Mouse (Mus musculus): ENCODE data around the gene Tcf15. TPM values are rescaled to one million over a fixed set of nuclear protein-coding genes. Genes with fewer than 3 reads are reported as not detected.

Gene Tcf15
- polyA plus RNA-seq, 1 experiment: 0.56 TPM

GRCm38 (mm10) chr2:152140941-152141340 lies 2.4 kb upstream of the Tcf15 start:
- no peak for DNase-seq (ENCODE audit: low read depth in 1 of 2, low spot score in 2 of 2)
- no peaks in the 10 kb centered on the region for H3K36me3 ChIP-seq (ENCODE audit: control insufficient read depth, insufficient read depth, low read length)
- no peak overlapping the region for H3K4me3 ChIP-seq (ENCODE audit: extremely low read depth, insufficient read depth, insufficient read length)
- H3K4me1 ChIP-seq (ENCODE audit: control insufficient read depth, insufficient read depth, insufficient read length): peaks cover 4% of the 10 kb centered on the region
- peaks cover 4% of the 10 kb centered on the region; the same call in 1 of the 2 replicates for H3K27me3 ChIP-seq (ENCODE audit: control insufficient read depth, insufficient read depth, low read length)
- WGBS: 84% methylated on average over 11 of the region's 11 CpGs
- no peak overlapping the region for H3K27ac ChIP-seq (ENCODE audit: insufficient read depth, low read length)
- no peak for TF ChIP-seq CTCF (IDR thresholded peaks at IDR 0.05; ENCODE audit: extremely low read depth, insufficient read depth, insufficient read length, insufficient replicate concordance)
- no peak for TF ChIP-seq POLR2A (IDR thresholded peaks at IDR 0.05; ENCODE audit: low read depth, low read length)

- WGBS: 70% methylated on average over 1 of the region's 1 CpGs
- H3K27ac ChIP-seq (ENCODE audit: insufficient read depth, low read length): no peak overlapping the region
- H3K36me3 ChIP-seq (ENCODE audit: control insufficient read depth, insufficient read depth, low read length): no peaks in the 10 kb centered on the region
- peaks cover 4% of the 10 kb centered on the region for H3K4me1 ChIP-seq (ENCODE audit: control insufficient read depth, insufficient read depth, insufficient read length)
- TF ChIP-seq CTCF (IDR thresholded peaks at IDR 0.05; ENCODE audit: extremely low read depth, insufficient read depth, insufficient read length, insufficient replicate concordance): no peak
- TF ChIP-seq POLR2A (IDR thresholded peaks at IDR 0.05; ENCODE audit: low read depth, low read length): no peak
- H3K27me3 ChIP-seq (ENCODE audit: control insufficient read depth, insufficient read depth, low read length): peaks cover 4% of the 10 kb centered on the region; the same call in 1 of the 2 replicates
- no peak overlapping the region for H3K4me3 ChIP-seq (ENCODE audit: extremely low read depth, insufficient read depth, insufficient read length)
- no peak for DNase-seq (ENCODE audit: low read depth in 1 of 2, low spot score in 2 of 2)
Measured at GRCm38 (mm10) chr2:152141491-152141890, 1.9 kb upstream of the Tcf15 start.

GRCm38 (mm10) chr2:152142046-152142445 lies 1.3 kb upstream of the Tcf15 start:
- 8% methylated on average over 13 of the region's 13 CpGs for WGBS
- Histone ChIP-seq H3K27ac (ENCODE audit: insufficient read depth, low read length) (no peak overlapping the region), H3K36me3 (ENCODE audit: control insufficient read depth, insufficient read depth, low read length) (no peaks in the 10 kb centered on the region), H3K27me3 (ENCODE audit: control insufficient read depth, insufficient read depth, low read length) (peaks cover 4% of the 10 kb centered on the region; the same call in 1 of the 2 replicates), H3K4me1 (ENCODE audit: control insufficient read depth, insufficient read depth, insufficient read length) (peaks cover 4% of the 10 kb centered on the region), H3K4me3 (ENCODE audit: extremely low read depth, insufficient read depth, insufficient read length) (peak overlapping the region; percentile 17; the same call in 1 of the 2 replicates)
- no peak for TF ChIP-seq POLR2A (IDR thresholded peaks at IDR 0.05; ENCODE audit: low read depth, low read length)
- no peak for TF ChIP-seq CTCF (IDR thresholded peaks at IDR 0.05; ENCODE audit: extremely low read depth, insufficient read depth, insufficient read length, insufficient replicate concordance)
- DNase-seq (ENCODE audit: low read depth in 1 of 2, low spot score in 2 of 2): no peak

DNA sequence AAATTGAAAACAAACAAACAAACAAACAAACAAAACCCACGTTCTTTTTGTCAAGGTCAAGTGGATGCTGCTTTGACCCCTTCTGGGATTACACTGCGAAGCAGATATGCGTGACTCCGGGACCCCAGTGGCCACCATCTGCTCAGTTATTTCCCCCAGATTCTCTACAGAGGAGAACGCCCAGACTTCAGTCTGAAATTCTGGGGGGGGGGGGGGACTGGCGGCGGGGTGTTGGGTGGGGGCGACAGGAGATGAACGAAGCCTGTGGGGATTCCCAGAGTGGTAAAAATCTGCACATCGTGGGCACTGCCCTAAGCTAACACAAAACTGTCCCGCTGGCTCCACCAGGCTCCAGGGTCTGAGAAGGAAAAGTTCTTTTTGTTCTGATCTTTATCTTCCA lies 790 bp upstream of the Tcf15 start:
- WGBS: 6% methylated on average over 11 of the region's 11 CpGs
- H3K27ac ChIP-seq (ENCODE audit: insufficient read depth, low read length): no peak overlapping the region
- TF ChIP-seq CTCF (IDR thresholded peaks at IDR 0.05; ENCODE audit: extremely low read depth, insufficient read depth, insufficient read length, insufficient replicate concordance): no peak
- TF ChIP-seq POLR2A (IDR thresholded peaks at IDR 0.05; ENCODE audit: low read depth, low read length): no peak
- no peak overlapping the region for H3K4me3 ChIP-seq (ENCODE audit: extremely low read depth, insufficient read depth, insufficient read length)
- DNase-seq (ENCODE audit: low read depth in 1 of 2, low spot score in 2 of 2): no peak
- no peaks in the 10 kb centered on the region for H3K36me3 ChIP-seq (ENCODE audit: control insufficient read depth, insufficient read depth, low read length)
- peaks cover 4% of the 10 kb centered on the region for H3K4me1 ChIP-seq (ENCODE audit: control insufficient read depth, insufficient read depth, insufficient read length)
- H3K27me3 ChIP-seq (ENCODE audit: control insufficient read depth, insufficient read depth, low read length): peaks cover 4% of the 10 kb centered on the region; the same call in 1 of the 2 replicates

DNA sequence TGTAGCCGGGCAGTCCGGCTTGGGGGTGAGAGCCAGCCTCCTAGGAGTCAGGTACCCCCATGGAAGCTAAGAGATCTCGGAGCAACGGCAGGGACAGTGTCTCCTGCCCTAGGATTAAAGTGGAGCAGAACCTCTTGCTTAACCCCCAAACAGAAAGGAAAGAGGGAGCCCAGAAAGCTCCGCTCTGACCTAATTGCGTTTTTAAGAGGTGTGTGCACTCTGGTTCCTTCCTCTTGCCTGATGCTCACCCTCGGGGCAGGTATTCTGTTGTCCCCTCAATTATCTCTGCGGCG lies 743 bp downstream of the Tcf15 start:
- Histone ChIP-seq H3K27me3 (ENCODE audit: control insufficient read depth, insufficient read depth, low read length) (peaks cover 4% of the 10 kb centered on the region; the same call in 1 of the 2 replicates), H3K4me3 (ENCODE audit: extremely low read depth, insufficient read depth, insufficient read length) (no peak overlapping the region)
- WGBS: 31% methylated on average over 9 of the region's 9 CpGs

GRCm38 (mm10) chr2:152144501-152144900 lies 1.1 kb downstream of the Tcf15 start:
- Histone ChIP-seq H3K27me3 (ENCODE audit: control insufficient read depth, insufficient read depth, low read length) (peaks cover 4% of the 10 kb centered on the region; the same call in 1 of the 2 replicates), H3K36me3 (ENCODE audit: control insufficient read depth, insufficient read depth, low read length) (no peaks in the 10 kb centered on the region), H3K4me3 (ENCODE audit: extremely low read depth, insufficient read depth, insufficient read length) (no peak overlapping the region), H3K4me1 (ENCODE audit: control insufficient read depth, insufficient read depth, insufficient read length) (peaks cover 4% of the 10 kb centered on the region), H3K27ac (ENCODE audit: insufficient read depth, low read length) (no peak overlapping the region)
- no peak for TF ChIP-seq POLR2A (IDR thresholded peaks at IDR 0.05; ENCODE audit: low read depth, low read length)
- TF ChIP-seq CTCF (IDR thresholded peaks at IDR 0.05; ENCODE audit: extremely low read depth, insufficient read depth, insufficient read length, insufficient replicate concordance): no peak
- 54% methylated on average over 5 of the region's 5 CpGs for WGBS
- DNase-seq (ENCODE audit: low read depth in 1 of 2, low spot score in 2 of 2): no peak

More for the DNA sequence above, 743 bp downstream of the Tcf15 start:
- TF ChIP-seq POLR2A (IDR thresholded peaks at IDR 0.05; ENCODE audit: low read depth, low read length): no peak
- no peak for TF ChIP-seq CTCF (IDR thresholded peaks at IDR 0.05; ENCODE audit: extremely low read depth, insufficient read depth, insufficient read length, insufficient replicate concordance)
- Histone ChIP-seq H3K27ac (ENCODE audit: insufficient read depth, low read length) (no peak overlapping the region), H3K36me3 (ENCODE audit: control insufficient read depth, insufficient read depth, low read length) (no peaks in the 10 kb centered on the region), H3K4me1 (ENCODE audit: control insufficient read depth, insufficient read depth, insufficient read length) (peaks cover 4% of the 10 kb centered on the region)
- DNase-seq (ENCODE audit: low read depth in 1 of 2, low spot score in 2 of 2): no peak

DNA sequence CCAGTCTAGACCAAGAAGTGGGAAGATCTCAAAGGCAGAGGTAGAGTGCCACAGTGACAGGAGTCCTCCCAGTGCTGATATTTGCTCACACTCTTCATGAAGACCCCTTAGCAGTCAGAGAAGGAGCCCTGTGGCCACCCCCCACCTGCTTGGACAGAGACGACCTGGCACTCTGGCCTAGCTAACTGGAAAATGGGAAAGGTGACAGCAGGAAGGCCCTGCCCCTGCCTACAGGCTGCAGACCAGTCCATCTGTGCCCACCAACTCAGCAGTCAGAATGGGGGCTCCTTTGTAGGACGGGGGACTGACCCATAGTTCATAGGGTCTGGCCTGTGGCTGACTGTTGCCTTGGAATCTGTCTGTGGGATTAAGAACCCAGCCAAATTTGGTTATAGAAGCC lies 2.4 kb downstream of the Tcf15 start:
- no peak for DNase-seq (ENCODE audit: low read depth in 1 of 2, low spot score in 2 of 2)
- 71% methylated on average over 2 of the region's 2 CpGs for WGBS
- Histone ChIP-seq H3K27ac (ENCODE audit: insufficient read depth, low read length) (no peak overlapping the region), H3K36me3 (ENCODE audit: control insufficient read depth, insufficient read depth, low read length) (no peaks in the 10 kb centered on the region), H3K4me3 (ENCODE audit: extremely low read depth, insufficient read depth, insufficient read length) (no peak overlapping the region), H3K4me1 (ENCODE audit: control insufficient read depth, insufficient read depth, insufficient read length) (peaks cover 4% of the 10 kb centered on the region), H3K27me3 (ENCODE audit: control insufficient read depth, insufficient read depth, low read length) (peaks cover 4% of the 10 kb centered on the region; the same call in 1 of the 2 replicates)
- TF ChIP-seq POLR2A (IDR thresholded peaks at IDR 0.05; ENCODE audit: low read depth, low read length) (no peak), CTCF (IDR thresholded peaks at IDR 0.05; ENCODE audit: extremely low read depth, insufficient read depth, insufficient read length, insufficient replicate concordance) (no peak)

Measured in spleen, adult 2 months (tissue).